In the genomic region with DNA sequence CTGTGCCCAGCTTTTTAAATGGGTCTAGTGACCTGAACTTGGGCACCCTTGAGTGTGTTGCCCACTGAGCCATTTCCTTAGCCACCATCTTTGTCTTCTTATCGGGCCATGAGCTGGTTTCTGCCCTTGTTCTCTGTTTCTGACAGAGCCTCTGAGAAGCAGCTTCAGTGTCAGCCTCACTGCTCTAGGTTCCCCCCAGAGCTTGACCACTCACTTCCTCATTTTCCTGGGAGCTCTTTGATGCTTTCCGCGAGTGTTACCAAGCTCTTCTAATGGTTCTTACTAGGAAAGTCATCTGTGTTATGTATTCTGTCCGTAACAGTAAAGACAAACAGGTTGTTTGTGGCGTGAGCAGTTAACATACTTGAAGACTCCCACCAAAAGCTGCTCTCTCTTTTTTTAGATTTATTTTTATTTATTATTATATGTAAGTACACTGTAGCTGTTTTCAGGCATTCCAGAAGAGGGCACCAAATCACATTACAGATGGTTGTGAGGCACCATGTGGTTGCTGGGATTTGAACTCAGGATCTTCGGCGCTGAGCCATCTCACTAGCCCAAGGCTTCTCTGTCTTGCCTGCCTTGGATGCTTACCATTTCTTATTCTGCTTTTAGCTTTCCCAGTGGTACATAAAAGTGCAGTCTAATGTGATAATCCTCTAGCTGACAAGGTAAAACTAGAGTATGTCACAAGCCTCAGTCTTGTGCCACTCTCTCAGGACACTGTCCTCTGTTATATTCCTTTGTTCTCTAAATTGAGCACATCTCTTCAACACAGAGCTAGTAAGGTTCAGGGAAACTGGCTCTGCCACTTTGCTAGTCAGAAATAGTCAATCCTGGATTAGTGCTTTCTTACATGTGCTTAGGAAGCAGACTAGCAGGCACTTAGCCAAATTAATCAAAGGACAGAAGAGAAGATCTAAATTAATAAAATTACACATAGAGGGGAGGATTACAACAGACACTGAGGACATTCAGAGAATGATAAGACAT, we compare ENCODE assay signal across 21 mouse cellular contexts. TPM values are rescaled to one million over a fixed set of nuclear protein-coding genes. Genes with fewer than 3 reads are reported as not detected.
DNase-seq lines count a peak whose midpoint lies in the region; ATAC-seq and TF ChIP-seq lines count a peak whose summit lies in the region.
"Had no signal": no experiment of that assay in that cellular context is flagged by ENCODE, and none has a peak within 500 bp of the region (broad histone marks: within the 10 kb centered on the region; RNA-seq: fewer than 3 reads in every experiment).

No protein-coding gene starts in this region.

- H3K4me2 ChIP-seq in intestine, postnatal 0 days (replicated peaks; ENCODE audit: low read depth): no peak overlapping the region
- no peak overlapping the region for H3K4me2 ChIP-seq in intestine, embryonic 16.5 days (ENCODE audit: low read depth, low read length)
- H3K4me2 ChIP-seq: heart, embryonic 13.5 days; liver, embryonic 13.5 days; neural tube, embryonic 12.5 days had no signal

- no peaks in the 10 kb centered on the region for H3K27me3 ChIP-seq in intestine, postnatal 0 days (replicated peaks; ENCODE audit: control insufficient read depth, insufficient read depth, low read length)
- no peaks in the 10 kb centered on the region for H3K27me3 ChIP-seq in intestine, embryonic 16.5 days (replicated peaks; ENCODE audit: control insufficient read depth, insufficient read depth, low read length)
- H3K27me3 ChIP-seq: heart, embryonic 13.5 days; liver, embryonic 13.5 days; neural tube, embryonic 12.5 days had no signal

- no peak overlapping the region for H3K9ac ChIP-seq in intestine, postnatal 0 days (ENCODE audit: low read depth, low read length)
- H3K9ac ChIP-seq in intestine, embryonic 16.5 days (ENCODE audit: low read depth, low read length): no peak overlapping the region
- H3K9ac ChIP-seq: heart, embryonic 13.5 days; liver, embryonic 13.5 days; neural tube, embryonic 12.5 days had no signal

- H3K27ac ChIP-seq in intestine, postnatal 0 days (ENCODE audit: low read depth, low read length): no peak overlapping the region
- H3K27ac ChIP-seq in intestine, embryonic 16.5 days (ENCODE audit: low read length): no peak overlapping the region
- H3K27ac ChIP-seq: heart, embryonic 13.5 days; hindbrain, embryonic 10.5 days; liver, embryonic 13.5 days; macrophage; neural tube, embryonic 12.5 days had no signal

- peaks cover 63% of the 10 kb centered on the region for H3K36me3 ChIP-seq in intestine, postnatal 0 days (ENCODE audit: control insufficient read depth, insufficient read depth)
- peaks cover 19% of the 10 kb centered on the region for H3K36me3 ChIP-seq in intestine, embryonic 16.5 days (ENCODE audit: control insufficient read depth, insufficient read depth, low read length)

- H3K9me3 ChIP-seq in intestine, postnatal 0 days (ENCODE audit: control insufficient read depth): no peaks in the 10 kb centered on the region
- no peaks in the 10 kb centered on the region for H3K9me3 ChIP-seq in intestine, embryonic 16.5 days (ENCODE audit: control insufficient read depth, low read length)
- H3K9me3 ChIP-seq: heart, embryonic 13.5 days; hindbrain, embryonic 10.5 days; liver, embryonic 13.5 days; neural tube, embryonic 12.5 days had no signal

- ATAC-seq in intestine, postnatal 0 days: no peak
- no peak for ATAC-seq in intestine, embryonic 16.5 days
- ATAC-seq: CD4-positive, CD25-positive, alpha-beta regulatory T cell, adult 4 months had no signal

- H3K4me3 ChIP-seq in intestine, postnatal 0 days (ENCODE audit: low read depth, low read length): no peak overlapping the region
- no peak overlapping the region for H3K4me3 ChIP-seq in intestine, embryonic 16.5 days (ENCODE audit: low read length)
- H3K4me3 ChIP-seq: heart, embryonic 13.5 days; hindbrain, embryonic 10.5 days; liver, embryonic 13.5 days; neural tube, embryonic 12.5 days had no signal

- TF ChIP-seq CTCF in intestine, postnatal 0 days (IDR thresholded peaks at IDR 0.05; ENCODE audit: low read depth): peak; percentile 29; the same call in 1 of the 2 replicates

- H3K4me1 ChIP-seq in intestine, postnatal 0 days (replicated peaks; ENCODE audit: control insufficient read depth, insufficient read depth, low read length): no peaks in the 10 kb centered on the region
- H3K4me1 ChIP-seq in intestine, embryonic 16.5 days (ENCODE audit: control insufficient read depth, insufficient read depth, low read length): no peaks in the 10 kb centered on the region
- H3K4me1 ChIP-seq: liver, embryonic 13.5 days; neural tube, embryonic 12.5 days had no signal

- DNase-seq in 416B (ENCODE audit: low read depth) (peak; percentile 42), MEL-GATA-1-ER (ENCODE audit: extremely low read depth, low read depth) (peak; percentile 52)
- DNase-seq in induced T-regulatory cell, adult 2 months (ENCODE audit: low read depth): peak; percentile 8
- no peak for DNase-seq in cerebellum, postnatal 36 days
- DNase-seq in cerebellum, adult 9-11 months: no peak
- no peak for DNase-seq in layer of hippocampus, postnatal 14 days (ENCODE audit: low spot score in 2 of 2)
- DNase-seq: adrenal gland, adult 2 months; cerebellum, adult 8-10 months; gastrocnemius, postnatal 36 days; kidney, adult 18-20 months; kidney, postnatal 25 days; left cerebral cortex, postnatal 4 days; liver, embryonic 13.5 days; midbrain, embryonic 14.5 days had no signal

- 97% methylated on average over 7 of the region's 7 CpGs for WGBS in intestine, postnatal 0 days
- 95% methylated on average over 7 of the region's 7 CpGs for WGBS in intestine, embryonic 16.5 days

RNA-seq across cellular contexts. Expression of a gene that starts 22.2 kb away (rescaled TPM):
- 32.3 and 38.6 TPM in 2 replicates for polyA plus RNA-seq in intestine, postnatal 0 days (2015; fragmentation: Nextera tagmentation; extraction: Ambion mirVana)
- 43.6 and 46.8 TPM in 2 replicates for polyA plus RNA-seq in intestine, embryonic 16.5 days (2015; fragmentation: Nextera tagmentation; extraction: Ambion mirVana)
- total RNA-seq in layer of hippocampus, postnatal 14 days (2021): 10 to 100 TPM; 23.1 to 24.9 TPM

RNA-seq across cellular contexts. Expression of a gene that starts 31.8 kb away (rescaled TPM):
- 0.59 and 0.60 TPM in 2 replicates for polyA plus RNA-seq in intestine, postnatal 0 days (2015; fragmentation: Nextera tagmentation; extraction: Ambion mirVana)
- polyA plus RNA-seq in intestine, embryonic 16.5 days (2015; fragmentation: Nextera tagmentation; extraction: Ambion mirVana): 1.6 TPM in 2 replicates
- 1 to 10 TPM; 5.5 to 5.6 TPM for total RNA-seq in layer of hippocampus, postnatal 14 days (2021)
- polyA plus RNA-seq: CD4-positive, CD25-positive, alpha-beta regulatory T cell, adult 4 months; macrophage had no signal

Comparison
In these comparisons a context has a peak if more than half of its experiments do, and no peak if none do; other contexts are left out.
1. DNase-seq: peak in 416B (single experiment), MEL-GATA-1-ER (single experiment) and induced T-regulatory cell, adult 2 months (single experiment); none in cerebellum, postnatal 36 days (0 of 2), cerebellum, adult 9-11 months (single experiment) and layer of hippocampus, postnatal 14 days (0 of 2).